Mouse (Mus musculus) heart, adult 11 months (tissue): ENCODE data around the gene Gkap1.

Experiments
- DNase-seq: peaks from one replicate; pipeline ENCODE4 v3.0.0; 2022

Gene Gkap1

DNA sequence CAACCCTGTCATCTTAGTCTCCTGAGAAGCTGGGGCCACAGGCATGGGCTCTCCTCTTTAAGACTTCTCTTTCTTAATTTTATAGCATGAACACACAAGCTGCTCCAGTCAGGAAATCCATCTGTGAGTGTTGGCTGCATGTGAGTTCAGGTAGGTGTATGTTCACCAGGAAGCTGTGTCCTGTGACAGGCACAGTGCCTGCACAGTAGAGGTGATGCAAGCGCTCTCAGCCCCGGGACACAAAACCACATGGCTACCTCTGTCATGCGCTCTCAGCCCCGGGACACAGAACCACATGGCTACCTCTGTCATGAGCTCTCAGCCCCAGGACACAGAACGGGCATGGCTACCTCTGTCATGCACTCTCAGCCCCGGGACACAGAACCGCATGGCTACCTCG is 12.0 kb downstream of the Gkap1 start:
- peak; percentile 53 for DNase-seq

DNA sequence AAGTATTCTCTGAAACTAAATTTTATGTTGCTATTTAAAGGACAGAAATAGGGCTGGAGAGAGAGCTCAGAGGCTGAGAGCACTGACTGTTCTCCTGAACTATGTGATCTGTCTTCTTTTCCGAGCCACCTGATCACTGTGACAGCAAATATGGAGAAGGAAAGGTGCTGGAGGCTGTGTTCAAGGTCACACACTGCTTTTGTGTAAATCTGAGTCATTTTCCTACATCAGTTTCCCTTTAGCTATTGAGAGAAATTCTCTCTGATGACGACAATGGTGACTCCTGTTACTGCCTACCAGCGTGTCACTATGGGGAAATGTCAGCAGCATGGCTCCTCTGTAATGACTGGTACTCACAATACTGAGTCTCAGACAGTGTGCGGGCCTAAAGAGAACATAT is 13.8 kb downstream of the Gkap1 start:
- DNase-seq, result peak; percentile 9

DNA sequence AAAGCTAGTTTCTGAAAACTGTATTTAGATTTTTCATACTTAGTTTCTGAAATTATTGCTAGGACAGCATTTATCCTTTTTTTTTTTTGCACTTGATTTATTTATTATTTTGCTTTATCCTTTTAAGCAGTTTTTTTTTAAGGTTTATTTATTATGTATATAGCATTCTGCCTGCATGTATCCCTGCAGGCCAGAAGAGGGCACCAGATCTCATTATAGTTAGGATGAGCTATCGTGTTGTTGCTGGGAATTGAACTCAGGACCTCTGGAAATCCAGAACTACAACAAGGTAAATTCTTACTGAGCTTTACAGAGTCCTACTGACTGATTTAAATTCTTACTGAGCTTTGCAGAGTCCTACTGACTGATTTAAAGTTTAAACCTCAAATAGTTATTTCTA is 22.2 kb downstream of the Gkap1 start:
- DNase-seq, result peak; percentile 18

DNA sequence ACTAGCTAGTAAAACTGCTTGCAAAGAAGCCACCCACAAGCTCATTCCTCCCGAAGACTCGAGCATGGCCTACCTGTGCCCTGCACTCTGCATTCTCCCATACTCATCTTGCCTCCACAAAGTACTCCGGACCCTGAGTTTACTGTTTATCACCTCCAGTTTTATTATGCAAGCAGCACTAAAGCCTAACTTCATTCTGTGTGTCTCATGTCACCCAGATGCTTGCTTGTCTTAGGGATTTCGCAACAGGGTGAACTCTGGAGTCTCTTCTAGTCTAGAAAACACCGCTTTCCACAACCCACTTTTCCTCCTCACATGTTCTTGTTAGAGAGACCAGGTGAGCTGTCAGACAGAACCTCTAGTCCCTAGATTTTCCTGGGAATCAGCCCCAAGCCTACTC is 26.5 kb downstream of the Gkap1 start:
- peak; percentile 13 for DNase-seq

DNA sequence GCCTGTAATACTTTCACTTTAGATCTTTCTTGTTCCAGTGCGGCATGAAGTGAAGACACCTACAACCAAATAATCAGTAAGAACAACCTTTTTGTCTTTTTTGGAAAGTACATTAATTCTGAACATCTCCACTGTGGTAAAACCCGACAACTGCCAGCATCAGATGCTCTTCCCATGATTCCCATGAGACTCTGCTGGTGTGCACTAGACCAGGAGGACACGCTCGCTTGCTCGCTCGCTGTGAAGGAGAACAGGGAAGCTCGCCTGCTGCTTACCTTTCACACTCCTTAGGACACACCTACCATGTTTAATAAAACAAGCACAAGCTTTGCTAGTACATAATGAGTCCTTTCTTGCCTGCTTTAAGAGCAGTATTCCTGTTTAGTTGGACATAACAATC is 39.0 kb downstream of the Gkap1 start:
- no peak for DNase-seq

DNA sequence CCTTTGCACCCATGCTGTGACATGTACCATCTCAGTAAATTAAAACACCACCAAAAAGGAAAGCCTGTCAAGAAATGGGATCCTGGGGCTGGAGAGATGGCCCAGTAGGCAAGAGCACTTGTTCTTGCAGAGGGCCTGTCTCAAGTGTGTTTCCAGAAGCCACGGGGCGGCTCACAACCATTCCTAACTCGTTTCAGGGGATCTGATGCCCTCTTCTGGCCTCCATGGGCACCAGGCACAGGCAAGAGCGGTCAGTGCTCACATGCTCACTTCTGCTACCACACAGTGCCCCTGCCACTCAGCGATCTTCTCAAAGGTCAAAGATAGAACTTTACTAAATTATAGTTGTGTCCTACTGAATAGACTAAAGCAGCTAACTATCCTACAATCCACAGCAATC is 42.9 kb downstream of the Gkap1 start:
- peak; percentile 85 for DNase-seq

DNA sequence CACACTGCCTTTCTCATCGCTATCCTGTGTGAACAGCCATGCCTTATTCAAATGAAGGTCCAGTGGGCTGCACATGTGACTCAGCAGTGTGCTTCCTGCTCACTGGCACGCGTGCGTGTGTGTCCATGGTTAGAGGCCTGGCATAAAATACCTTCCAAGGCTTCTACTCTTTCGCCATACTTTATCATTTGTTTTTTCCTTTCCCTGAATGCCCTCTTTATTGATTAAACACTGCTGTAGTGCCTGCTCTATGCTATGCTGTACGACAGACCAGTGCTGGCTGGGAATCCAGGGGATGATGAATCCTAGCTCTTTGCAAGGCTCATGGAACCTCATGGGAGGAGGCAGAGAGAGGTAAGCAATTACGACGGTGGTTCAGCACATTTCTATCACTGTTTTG is 43.4 kb downstream of the Gkap1 start:
- peak; percentile 62 for DNase-seq

DNA sequence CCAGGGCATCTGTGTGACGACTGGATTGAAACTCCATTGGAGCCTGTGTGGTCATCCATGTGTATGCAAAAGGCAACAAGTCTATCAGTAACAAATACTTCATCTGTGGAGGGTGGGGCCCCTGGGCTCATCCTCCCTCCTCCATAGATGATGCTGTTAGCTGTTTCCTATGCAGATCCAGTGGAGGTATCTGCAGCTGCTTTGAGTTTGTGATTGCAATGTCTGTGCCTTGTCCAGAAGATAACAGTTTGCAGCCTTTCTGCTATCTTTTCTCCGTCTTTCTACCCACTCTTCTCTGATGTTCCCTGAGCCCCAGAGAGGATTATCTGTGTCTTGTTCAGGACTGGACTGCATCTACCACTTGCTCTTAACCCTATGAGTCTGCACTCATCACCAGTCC is 46.9 kb downstream of the Gkap1 start:
- DNase-seq, result peak; percentile 62

DNA sequence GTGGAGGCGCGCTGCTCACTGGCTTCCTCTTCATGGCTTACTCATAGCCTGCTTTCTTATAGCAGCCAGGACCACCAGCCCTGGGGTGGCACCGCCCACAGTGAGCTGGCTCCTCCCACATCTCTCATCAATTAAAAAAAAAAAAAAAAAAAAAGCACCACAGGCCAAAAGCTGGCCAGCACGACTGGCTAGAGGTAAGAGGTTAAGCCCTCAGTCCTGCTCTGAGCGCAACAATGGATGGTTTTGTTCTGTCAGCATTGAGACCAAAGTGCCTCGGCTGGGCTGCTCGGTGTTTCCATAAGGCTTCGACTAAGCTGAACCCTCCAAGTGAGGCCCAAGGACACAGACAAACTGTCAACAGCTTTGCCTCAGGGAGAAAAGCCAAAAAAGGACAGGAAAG is 49.8 kb downstream of the Gkap1 start:
- DNase-seq, result peak; percentile 61

DNA sequence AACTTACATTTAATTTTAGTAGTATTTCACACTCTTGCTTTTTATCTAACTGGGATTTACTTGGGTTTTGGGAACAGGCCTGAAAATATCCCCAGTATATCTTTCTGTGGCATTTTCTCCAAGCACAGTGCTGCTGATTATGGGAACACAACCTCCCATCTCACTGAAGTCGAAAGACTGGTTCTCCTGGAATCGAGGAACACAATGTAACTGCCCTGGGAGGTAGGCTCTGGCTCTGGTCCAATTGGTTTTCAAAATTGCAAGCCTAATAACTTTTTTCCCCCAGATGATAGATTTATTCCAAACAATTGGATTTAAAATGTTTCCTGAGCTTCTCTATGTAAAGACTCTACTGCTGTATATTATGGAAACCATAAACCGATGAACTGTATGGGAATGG is 55.3 kb downstream of the Gkap1 start:
- peak; percentile 44 for DNase-seq

DNA sequence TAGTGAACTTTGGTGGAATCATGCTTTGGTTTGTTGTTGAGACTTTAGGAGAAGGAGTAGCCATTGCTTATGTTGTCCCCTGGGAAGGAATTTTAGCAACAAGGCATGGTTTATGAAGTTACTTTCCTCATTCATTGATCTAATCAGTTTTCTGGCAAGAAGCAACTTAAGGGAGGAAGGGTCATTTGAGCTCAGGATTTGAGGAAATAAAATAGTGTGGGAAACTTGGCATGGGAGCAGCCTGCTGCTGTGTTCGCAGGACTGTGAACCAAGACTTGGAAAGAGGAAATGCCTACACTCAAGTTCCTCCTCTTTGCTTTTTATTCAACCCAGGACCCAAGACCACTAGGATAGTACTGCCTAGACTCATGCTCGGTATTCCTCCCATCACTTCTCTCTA is 58.0 kb downstream of the Gkap1 start:
- DNase-seq, result peak; percentile 68

DNA sequence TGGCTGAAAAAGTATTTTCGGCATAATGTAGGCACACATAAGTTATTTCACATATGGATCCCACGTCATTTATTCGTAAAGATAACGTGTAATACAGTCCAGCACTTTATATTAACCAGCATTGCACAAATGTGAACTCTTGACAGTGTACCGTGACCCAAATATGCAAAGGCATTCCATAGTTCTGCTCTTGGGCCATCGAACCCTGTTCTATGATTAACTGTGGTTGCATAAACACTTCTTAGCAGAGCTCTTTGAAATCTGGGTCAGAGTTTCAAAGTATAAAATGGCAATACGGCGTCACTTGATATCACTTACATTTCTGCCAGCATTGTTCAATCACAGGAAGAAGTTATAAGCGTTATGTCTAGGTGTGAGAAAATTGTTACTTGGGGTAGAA is 59.1 kb downstream of the Gkap1 start:
- no peak for DNase-seq

DNA sequence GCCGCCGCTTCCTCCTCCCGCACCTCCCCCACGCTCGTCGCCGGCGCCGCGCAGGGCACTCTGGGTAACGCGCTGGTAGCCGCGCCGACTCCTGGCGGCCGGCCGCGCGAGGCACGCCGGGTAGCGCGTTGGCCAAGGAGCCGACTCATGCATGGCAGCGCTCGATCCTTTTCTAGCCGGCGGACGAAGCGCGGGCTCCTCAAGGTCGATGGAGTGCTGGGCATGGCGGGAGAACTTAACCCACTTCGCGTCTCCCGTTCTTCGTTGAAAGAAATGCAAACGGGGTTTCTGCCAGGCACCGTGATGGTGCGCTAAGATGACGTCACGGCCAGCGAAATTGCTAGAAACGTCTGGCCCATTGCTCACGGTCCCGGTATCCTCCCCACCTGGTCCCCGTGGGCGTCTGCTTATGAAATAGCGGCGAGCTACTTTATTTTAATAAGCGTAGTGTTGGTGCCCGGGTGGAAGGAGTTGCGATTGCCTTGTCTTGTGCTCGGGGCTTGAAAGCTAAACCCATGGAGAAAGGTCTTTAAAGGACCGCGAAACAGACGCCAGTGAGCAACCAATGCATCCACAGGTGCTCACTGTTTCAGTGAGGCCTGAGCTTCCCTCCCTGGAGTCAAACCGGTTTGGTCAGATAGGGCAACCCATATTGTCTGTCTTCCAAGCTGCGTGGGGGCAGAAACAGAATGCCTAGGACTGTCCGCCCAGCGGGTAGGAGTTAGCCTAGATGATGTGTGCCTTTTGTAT is 59.7 kb downstream of the Gkap1 start, which contains the start of gene Ubqln1:
TSS of gene Ubqln1 (minus strand) at position 62 of the 750 bp plus-strand sequence.
- DNase-seq, result peak; percentile 99

DNA sequence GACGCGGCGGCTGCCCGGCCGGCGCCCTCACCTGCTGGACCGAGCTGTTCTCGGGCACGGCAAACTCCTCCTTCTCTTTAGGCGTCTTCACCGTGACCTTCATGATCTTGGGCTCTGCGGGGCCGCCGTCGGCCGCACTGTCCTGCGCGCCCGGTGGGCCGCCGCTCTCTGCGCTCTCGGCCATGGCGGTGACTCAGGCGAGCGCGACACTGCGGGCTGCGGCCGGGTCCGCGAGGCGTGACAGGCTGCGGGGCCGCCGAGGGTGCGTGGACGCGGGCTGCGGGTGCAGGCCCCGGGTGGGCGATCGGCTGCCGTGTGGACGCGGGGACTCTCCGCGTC is 60.3 kb downstream of the Gkap1 start:
- DNase-seq, result no peak

DNA sequence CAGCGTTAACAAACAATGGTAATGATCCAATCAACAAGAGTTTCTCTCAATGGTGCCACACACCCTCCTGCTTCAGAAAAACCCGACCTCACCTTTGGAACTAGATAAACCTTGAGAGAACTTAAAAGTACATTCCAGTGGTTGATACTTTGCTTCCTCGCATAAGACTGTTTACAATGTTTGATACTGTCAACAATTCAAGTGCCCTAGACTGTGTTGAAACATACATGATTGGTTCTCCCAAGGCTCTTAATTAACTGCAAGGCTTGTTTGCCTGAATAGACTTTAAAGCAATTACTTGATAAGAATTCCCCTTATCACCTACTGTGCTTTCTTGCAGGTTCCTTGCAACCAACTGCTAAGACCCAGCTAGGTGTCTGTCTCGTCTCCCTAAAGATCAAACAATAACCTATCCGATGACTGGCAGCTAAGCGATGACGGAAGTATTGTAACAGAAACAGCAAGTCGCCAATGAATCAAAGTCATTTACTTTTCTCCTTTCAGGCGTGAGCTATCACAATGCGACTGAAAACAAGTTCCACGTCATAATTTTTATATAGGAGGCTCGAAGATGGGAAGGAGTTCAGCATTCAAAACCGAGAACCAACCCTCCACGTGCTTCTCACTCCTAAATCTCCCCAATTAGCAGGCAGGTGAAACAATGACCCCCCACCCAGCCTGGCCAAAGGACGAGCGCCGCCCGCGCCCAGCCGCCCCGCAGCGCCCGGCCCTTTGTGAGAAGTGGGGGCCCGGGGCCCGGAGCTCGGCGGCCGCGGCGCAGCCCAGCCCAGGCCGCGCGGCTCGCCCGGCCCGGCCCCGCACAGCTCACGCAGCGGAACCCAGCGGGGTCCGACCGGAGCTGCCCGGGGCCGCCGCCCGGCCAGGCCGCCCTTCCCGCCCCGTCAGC is 60.9 kb downstream of the Gkap1 start:
- no peak for DNase-seq

DNA sequence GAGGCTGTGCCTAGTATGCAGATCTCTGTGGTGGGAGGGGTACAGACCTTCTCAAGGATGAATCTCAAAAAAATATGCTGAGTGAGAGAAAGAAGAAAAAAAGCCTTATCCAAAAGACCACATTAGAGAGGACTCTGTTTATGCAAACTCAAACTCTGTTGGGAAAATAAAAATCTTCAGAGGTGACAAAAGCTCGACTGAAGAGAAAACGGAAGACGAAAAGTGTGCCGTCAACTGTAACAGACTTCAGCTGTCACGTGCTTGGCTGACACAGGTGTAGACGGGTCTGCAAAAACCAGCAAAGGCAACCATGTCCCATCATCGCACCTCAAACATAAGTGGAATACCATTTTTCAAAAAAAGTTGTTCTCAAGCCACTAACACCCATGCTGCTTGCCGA is 61.7 kb downstream of the Gkap1 start:
- DNase-seq, result peak; percentile 48

DNA sequence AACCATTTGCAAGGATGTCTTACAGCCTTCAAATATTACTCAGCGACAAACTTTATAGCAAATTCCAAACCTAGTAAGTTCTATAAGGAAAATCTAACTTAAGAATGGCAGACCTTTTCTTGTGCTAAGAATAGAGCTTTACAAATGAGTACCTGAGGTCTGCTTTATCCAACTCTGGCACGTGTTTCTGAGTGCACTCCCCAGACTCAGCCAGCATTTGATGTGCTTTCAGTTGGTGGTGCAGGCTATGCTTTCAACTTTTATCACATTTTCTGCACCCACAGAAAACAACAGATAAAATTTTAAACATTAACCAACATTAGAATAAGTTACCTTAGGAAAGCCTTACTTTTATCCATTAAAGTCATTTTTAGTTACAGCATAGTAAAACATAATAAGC is 63.0 kb downstream of the Gkap1 start:
- no peak for DNase-seq

DNA sequence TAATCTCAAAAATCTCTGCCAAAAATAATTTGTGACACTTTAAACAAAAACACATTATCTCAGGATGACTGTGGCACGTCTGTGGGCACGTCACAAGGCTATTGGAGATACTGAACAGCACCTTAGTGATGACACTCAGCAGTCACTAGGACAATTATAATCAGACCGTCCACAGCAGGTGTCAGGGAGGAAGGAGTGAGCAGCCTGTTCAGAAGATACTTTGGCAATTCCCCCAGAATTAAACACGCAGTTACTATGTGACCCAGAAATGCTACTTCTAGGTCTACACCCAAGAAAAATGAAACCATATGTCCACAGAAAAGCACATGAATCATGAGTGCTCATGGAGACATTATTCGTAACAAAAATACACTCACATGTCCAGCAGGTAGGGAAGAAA is 65.1 kb downstream of the Gkap1 start:
- DNase-seq, result peak; percentile 54

DNA sequence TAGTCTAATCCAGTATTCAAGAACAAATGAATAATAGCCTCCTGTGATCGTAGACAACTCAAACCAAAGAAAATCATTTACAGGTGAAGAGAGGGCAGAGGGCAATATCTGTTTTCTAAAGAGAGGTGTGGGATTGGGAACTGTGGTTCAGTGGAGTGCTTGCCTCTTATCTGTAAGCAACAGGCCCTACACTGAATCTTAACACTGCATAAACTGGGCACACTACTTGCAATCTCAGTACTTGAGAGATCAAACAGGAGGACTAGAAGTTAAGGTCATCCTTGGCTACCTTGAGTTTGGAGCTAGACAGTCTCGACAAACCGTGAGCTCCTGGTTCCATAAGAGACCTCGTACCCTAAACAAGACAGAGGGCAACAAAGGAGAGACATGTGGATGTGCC is 69.4 kb downstream of the Gkap1 start:
- DNase-seq, result no peak

DNA sequence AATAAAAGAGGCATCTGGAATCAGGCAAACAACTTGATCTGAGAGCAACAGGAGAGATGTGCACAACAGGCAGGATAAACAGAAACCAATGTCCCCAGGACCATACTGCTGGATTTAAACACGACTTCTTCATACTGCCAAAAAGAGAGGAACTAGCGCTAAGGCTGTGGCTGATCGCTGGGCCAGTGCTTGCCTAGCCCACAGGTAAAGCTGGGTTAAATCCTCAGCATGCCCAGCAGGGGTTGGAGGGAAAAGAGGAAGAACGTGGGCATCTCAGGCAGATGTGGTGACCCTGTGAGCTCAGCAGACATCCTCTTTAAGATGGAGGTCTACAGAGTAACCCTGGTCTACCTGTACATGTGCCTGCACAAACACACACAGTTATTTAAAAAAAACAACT is 70.5 kb downstream of the Gkap1 start:
- DNase-seq, result peak; percentile 70

DNA sequence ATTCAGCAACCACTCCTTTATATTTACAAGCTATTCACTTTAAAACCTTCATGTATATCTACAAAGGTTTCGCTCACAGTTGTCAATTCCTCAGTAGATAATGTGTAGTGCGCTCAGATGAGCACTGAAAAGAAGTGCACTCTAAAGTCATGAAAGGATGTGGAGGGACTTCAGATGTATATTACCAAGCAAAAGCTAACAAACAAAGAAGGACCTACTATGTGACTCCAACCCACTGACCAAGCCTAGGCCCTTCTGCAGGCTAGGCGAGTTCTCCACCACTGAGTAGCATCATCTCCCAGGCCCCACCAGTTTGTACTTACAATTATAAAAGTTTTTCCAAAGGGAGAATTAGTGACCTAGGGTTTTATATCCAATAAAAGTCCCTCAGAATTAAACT is 71.3 kb downstream of the Gkap1 start:
- DNase-seq, result peak; percentile 70

DNA sequence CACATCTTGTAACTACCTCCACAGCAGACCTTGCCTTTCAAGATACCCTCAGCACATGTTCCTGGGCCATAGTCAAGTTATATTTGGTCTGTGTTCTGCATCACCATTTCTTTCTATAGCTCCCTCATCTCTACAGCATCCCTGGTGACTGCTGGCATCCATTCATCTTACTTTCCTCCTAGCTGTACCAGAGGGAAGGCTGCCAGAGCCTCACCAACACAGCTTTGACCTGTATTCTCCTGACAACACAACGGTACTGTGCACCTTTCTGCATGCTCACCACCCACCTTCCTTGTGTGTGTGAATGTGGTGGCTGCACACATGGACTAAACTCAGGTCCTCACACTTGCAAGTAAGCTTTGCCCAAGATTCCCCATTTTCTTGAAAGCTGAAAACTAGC is 72.6 kb downstream of the Gkap1 start:
- peak; percentile 79 for DNase-seq

DNA sequence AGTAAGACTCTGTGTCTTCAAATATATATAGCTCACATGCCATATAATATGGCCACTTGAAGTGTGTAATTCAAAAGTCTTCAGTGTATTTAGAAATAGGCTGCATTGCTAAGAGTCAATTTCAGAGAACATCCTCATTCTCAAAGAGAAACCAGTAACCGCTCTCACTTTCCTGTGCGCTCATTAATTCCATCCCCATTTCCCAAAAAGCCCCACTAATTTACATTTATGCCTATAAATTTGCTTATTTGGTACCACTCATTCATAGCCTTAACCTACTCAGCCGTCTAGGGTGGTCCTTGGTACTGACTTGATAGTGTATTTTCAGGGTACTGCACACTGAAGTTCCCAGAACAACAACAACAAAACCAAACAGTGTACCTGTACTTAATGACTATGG is 73.6 kb downstream of the Gkap1 start:
- DNase-seq, result peak; percentile 35

DNA sequence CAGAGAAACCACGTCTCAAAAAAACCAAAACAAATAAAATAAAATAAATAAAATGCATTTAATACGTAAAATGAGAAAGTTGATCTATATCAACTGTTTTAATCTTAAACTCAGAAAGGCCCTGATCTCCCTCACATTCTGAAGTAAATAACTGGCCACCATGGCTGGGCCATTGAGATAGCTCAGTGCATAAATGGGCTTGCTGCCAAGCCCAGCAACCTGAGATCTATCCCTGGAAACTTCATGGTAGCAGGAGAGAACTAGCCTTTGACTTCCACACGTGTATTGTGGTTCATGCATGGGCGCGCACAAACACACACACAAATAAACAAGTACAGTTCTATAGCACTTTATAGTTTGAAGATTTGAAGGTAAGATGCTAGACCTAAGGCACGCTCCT is 74.2 kb downstream of the Gkap1 start:
- peak; percentile 42 for DNase-seq
